Mouse (Mus musculus): ENCODE data around the gene Snx21. TPM values are rescaled to one million over a fixed set of nuclear protein-coding genes. Genes with fewer than 3 reads are reported as not detected.

Snx21 gene
- polyA plus RNA-seq, 1 experiment, result not detected

DNA sequence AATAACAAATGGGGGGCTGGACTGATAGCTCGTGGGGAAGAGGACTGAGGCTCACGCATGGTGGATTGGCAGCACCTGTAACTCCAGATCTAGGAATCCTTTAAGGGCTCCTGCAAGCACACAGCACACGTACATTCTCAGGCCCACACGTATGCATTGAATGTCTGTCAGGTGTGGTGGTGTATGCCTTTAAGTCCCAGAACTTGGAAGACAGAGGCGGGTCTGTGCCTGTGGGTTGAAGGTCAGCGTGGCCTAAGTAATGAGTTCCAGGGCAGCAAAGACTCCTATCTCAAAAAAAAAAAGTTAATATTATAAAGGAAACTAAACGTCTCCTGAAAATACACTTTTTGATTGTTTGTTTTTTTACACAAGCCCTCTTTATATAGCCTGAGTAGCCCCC lies 21.0 kb downstream of the Snx21 start:
- Histone ChIP-seq H3K4me1 (ENCODE audit: control insufficient read depth, insufficient read depth, low read length) (peaks cover 16% of the 10 kb centered on the region), H3K4me3 (ENCODE audit: insufficient read depth, low read depth, low read length) (no peak overlapping the region), H3K27ac (ENCODE audit: insufficient read depth, low read depth, low read length) (no peak overlapping the region)
- WGBS, result 82% methylated on average over 7 of the region's 7 CpGs
- TF ChIP-seq CTCF (IDR thresholded peaks at IDR 0.05; ENCODE audit: insufficient read depth, low read depth, low read length), result no peak
- TF ChIP-seq POLR2A (IDR thresholded peaks at IDR 0.05; ENCODE audit: insufficient read depth, low read depth, low read length), result no peak

- TF ChIP-seq CTCF (IDR thresholded peaks at IDR 0.05; ENCODE audit: insufficient read depth, low read depth, low read length) (no peak), POLR2A (IDR thresholded peaks at IDR 0.05; ENCODE audit: insufficient read depth, low read depth, low read length) (no peak)
- H3K4me3 ChIP-seq (ENCODE audit: insufficient read depth, low read depth, low read length), result no peak overlapping the region
- H3K27ac ChIP-seq (ENCODE audit: insufficient read depth, low read depth, low read length), result no peak overlapping the region
- 68% methylated on average over 2 of the region's 2 CpGs for WGBS
- peaks cover 5% of the 10 kb centered on the region for H3K4me1 ChIP-seq (ENCODE audit: control insufficient read depth, insufficient read depth, low read length)
Measured at GRCm38 (mm10) chr2:164813557-164813956, 27.9 kb downstream of the Snx21 start.

DNA sequence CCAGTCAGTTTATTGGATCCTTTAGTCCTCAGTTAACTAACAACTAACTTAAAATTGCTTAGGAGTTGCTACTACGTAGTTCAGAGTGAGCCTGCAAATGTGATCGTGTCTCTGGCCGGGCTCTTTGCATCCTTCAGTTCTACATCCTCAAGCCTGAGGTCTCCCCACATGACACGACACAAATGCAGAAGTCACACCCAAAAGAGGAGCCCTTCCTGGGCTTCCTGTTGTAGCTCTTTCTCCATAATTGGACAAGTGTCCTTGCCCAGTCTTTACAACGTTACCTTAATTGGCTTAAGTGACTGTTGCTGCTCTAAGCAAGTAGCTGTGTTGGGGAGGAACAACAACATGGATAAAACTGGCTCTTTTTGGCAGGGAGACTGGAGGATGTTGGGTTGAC lies 29.7 kb downstream of the Snx21 start:
- H3K4me1 ChIP-seq (ENCODE audit: control insufficient read depth, insufficient read depth, low read length), result peaks cover 5% of the 10 kb centered on the region
- WGBS, result 91% methylated on average over 5 of the region's 5 CpGs
- TF ChIP-seq CTCF (IDR thresholded peaks at IDR 0.05; ENCODE audit: insufficient read depth, low read depth, low read length), result no peak
- TF ChIP-seq POLR2A (IDR thresholded peaks at IDR 0.05; ENCODE audit: insufficient read depth, low read depth, low read length), result no peak
- no peak overlapping the region for H3K4me3 ChIP-seq (ENCODE audit: insufficient read depth, low read depth, low read length)
- no peak overlapping the region for H3K27ac ChIP-seq (ENCODE audit: insufficient read depth, low read depth, low read length)

- TF ChIP-seq POLR2A (IDR thresholded peaks at IDR 0.05; ENCODE audit: insufficient read depth, low read depth, low read length) (no peak), CTCF (IDR thresholded peaks at IDR 0.05; ENCODE audit: insufficient read depth, low read depth, low read length) (no peak)
- 86% methylated on average over 8 of the region's 8 CpGs for WGBS
- Histone ChIP-seq H3K27ac (ENCODE audit: insufficient read depth, low read depth, low read length) (no peak overlapping the region), H3K4me3 (ENCODE audit: insufficient read depth, low read depth, low read length) (no peak overlapping the region), H3K4me1 (ENCODE audit: control insufficient read depth, insufficient read depth, low read length) (peaks cover 5% of the 10 kb centered on the region)
Measured at GRCm38 (mm10) chr2:164815821-164816220, 30.2 kb downstream of the Snx21 start.

DNA sequence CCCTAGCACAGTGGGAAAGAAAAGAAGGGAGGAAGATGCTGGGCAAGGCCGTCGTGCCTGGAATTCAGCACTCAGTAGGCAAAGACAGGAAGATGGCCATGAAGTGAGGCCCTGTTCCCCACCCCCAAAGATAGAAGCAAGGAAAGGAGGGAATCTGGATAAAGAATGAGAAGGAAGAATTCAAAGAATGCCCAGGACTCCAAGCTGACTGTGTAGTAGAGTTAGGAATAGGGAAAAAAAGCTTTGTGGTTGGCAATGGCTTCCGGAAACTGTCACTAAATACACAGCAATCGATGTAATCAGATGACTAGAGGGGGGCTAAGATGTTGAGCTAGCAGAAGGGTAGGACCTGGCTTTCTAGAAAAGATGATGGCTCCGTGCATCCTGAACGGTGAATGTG lies 31.6 kb downstream of the Snx21 start:
- TF ChIP-seq POLR2A (IDR thresholded peaks at IDR 0.05; ENCODE audit: insufficient read depth, low read depth, low read length), result no peak
- TF ChIP-seq CTCF (IDR thresholded peaks at IDR 0.05; ENCODE audit: insufficient read depth, low read depth, low read length), result no peak

DNA sequence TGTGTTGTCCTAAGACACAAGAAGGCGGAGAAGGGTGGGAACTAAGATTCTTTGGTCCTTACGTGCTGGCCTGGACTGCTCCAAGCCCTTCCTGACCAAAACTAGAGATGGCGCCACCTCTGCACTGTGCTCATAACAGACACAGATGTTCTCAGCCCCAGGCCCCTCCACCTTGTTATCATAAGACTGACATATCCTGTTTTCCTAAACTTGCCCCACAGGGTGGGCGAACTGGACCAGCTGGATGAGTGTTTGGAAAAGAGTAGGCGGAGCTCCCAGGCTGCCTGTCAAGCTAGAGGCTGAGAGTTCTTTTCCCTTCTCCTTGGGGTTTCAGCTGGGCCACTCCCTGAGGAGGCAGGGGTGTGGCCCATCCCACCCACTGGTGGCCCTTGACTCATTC lies 32.1 kb downstream of the Snx21 start:
- TF ChIP-seq CTCF (IDR thresholded peaks at IDR 0.05; ENCODE audit: insufficient read depth, low read depth, low read length) (no peak), POLR2A (IDR thresholded peaks at IDR 0.05; ENCODE audit: insufficient read depth, low read depth, low read length) (no peak)
- Histone ChIP-seq H3K27ac (ENCODE audit: insufficient read depth, low read depth, low read length) (no peak overlapping the region), H3K4me1 (ENCODE audit: control insufficient read depth, insufficient read depth, low read length) (peaks cover 5% of the 10 kb centered on the region), H3K4me3 (ENCODE audit: insufficient read depth, low read depth, low read length) (no peak overlapping the region)
- WGBS, result 79% methylated on average over 5 of the region's 5 CpGs

More for the DNA sequence above, 31.6 kb downstream of the Snx21 start:
- WGBS, result 86% methylated on average over 6 of the region's 6 CpGs
- no peak overlapping the region for H3K4me3 ChIP-seq (ENCODE audit: insufficient read depth, low read depth, low read length)
- H3K4me1 ChIP-seq (ENCODE audit: control insufficient read depth, insufficient read depth, low read length), result peaks cover 5% of the 10 kb centered on the region
- no peak overlapping the region for H3K27ac ChIP-seq (ENCODE audit: insufficient read depth, low read depth, low read length)

DNA sequence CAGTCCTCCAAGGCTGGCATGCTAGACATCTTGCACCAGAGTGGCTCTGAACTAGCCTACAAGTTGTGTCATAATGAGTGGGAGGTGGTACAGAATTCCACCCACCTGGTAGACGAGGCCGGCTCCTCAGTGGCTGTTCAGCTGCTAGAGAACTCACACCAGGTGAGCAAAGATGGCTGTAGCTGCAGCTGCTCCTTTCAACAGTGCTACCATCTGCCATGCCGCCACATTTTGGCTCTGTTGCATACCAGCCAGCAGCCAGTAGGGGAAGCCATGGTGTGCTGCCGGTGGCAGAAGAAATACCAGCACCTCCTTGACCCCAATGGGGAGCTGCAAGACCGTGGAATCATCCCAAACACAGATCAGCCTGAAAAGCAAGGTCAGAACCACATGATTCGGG lies 35.4 kb downstream of the Snx21 start:
- no peak for TF ChIP-seq POLR2A (IDR thresholded peaks at IDR 0.05; ENCODE audit: insufficient read depth, low read depth, low read length)
- TF ChIP-seq CTCF (IDR thresholded peaks at IDR 0.05; ENCODE audit: insufficient read depth, low read depth, low read length), result no peak
- no peak overlapping the region for H3K27ac ChIP-seq (ENCODE audit: insufficient read depth, low read depth, low read length)
- WGBS, result 82% methylated on average over 6 of the region's 6 CpGs
- H3K4me3 ChIP-seq (ENCODE audit: insufficient read depth, low read depth, low read length), result no peak overlapping the region
- H3K4me1 ChIP-seq (ENCODE audit: control insufficient read depth, insufficient read depth, low read length), result peaks cover 18% of the 10 kb centered on the region

GRCm38 (mm10) chr2:164822636-164823165 lies 37.1 kb downstream of the Snx21 start, which contains the start of gene Zswim1:
Gene Zswim1 (plus strand): TSS chr2:164822686.
- Histone ChIP-seq H3K27ac (ENCODE audit: insufficient read depth, low read depth, low read length) (peak within 1 kb of the TSS; percentile 40), H3K4me1 (ENCODE audit: control insufficient read depth, insufficient read depth, low read length) (peaks cover 25% of the 10 kb centered on the region), H3K4me3 (ENCODE audit: insufficient read depth, low read depth, low read length) (peak within 1 kb of the TSS; percentile 55)
- WGBS, result under 1% methylated on average over 32 of the region's 32 CpGs
- TF ChIP-seq CTCF (IDR thresholded peaks at IDR 0.05; ENCODE audit: insufficient read depth, low read depth, low read length), result no peak
- TF ChIP-seq POLR2A (IDR thresholded peaks at IDR 0.05; ENCODE audit: insufficient read depth, low read depth, low read length), result peak; percentile 66; the same call in 1 of the 2 replicates

- Histone ChIP-seq H3K27ac (ENCODE audit: insufficient read depth, low read depth, low read length) (peak overlapping the region; percentile 40), H3K4me1 (ENCODE audit: control insufficient read depth, insufficient read depth, low read length) (peaks cover 25% of the 10 kb centered on the region), H3K4me3 (ENCODE audit: insufficient read depth, low read depth, low read length) (peak overlapping the region; percentile 55)
- under 1% methylated on average over 10 of the region's 10 CpGs for WGBS
- TF ChIP-seq POLR2A (IDR thresholded peaks at IDR 0.05; ENCODE audit: insufficient read depth, low read depth, low read length) (no peak), CTCF (IDR thresholded peaks at IDR 0.05; ENCODE audit: insufficient read depth, low read depth, low read length) (no peak)
Measured at GRCm38 (mm10) chr2:164823181-164823585, 37.6 kb downstream of the Snx21 start.
